Mouse (Mus musculus) left cerebral cortex, postnatal 10 days (tissue): ENCODE results near the gene Selenos. TPM values are rescaled to one million over a fixed set of nuclear protein-coding genes. Genes with fewer than 3 reads are reported as not detected.

Experiments used
- DNase-seq, 2 experiments: peaks; one replicate each; pipeline ENCODE4 v3.0.0; 2021 to 2022; ENCODE audit warnings: low spot score in 2 of 2, mixed read lengths in 1 of 2; ENCODE audit errors: extremely low spot score in 1 of 2
- intact Hi-C: fragments of 180-260 bp; cut with DNase I; formaldehyde crosslinking; loops from one replicate; pipeline ENCODE4 v1.15.1; 2025
- total RNA-seq, 2 experiments: library from RNA; stranded (reverse); gene quantifications; 2 replicates each; pipeline ENCODE4 v1.2.3; 2021

Selenos gene
- total RNA-seq, 2 experiments from 2014 or later: 50.4 to 50.9 TPM

GRCm38 (mm10) chr7:66138301-66138700 is 58.9 kb downstream of the Selenos start:
- peak in 1 of 2 experiments; percentile 43 for DNase-seq
- intact Hi-C loops: no loop called here

- no peak for DNase-seq
These were observed 59.4 kb downstream of the Selenos start for GRCm38 (mm10) chr7:66138878-66139277.

More at GRCm38 (mm10) chr7:66138878-66139277, 59.4 kb downstream of the Selenos start:
- intact Hi-C loops: no loop called here

Other genes with a start within 250 kb of the Selenos start
- 1 to 10 TPM; 7.6 to 7.7 TPM for gene Pcsk6, start 217.9 kb upstream of the Selenos start, total RNA-seq
- not detected for gene Gm45213, start 36.0 kb upstream of the Selenos start, total RNA-seq
- gene Snrpa1, start 20.6 kb upstream of the Selenos start, total RNA-seq: 10 to 100 TPM; 38.7 to 42.6 TPM
- gene Chsy1, start 29.9 kb downstream of the Selenos start, total RNA-seq: 10 to 100 TPM; 21.3 to 21.6 TPM